Mouse (Mus musculus): ENCODE results near the gene Foxn2. TPM values are rescaled to one million over a fixed set of nuclear protein-coding genes. Genes with fewer than 3 reads are reported as not detected.
"Not testable (repeated sequence)": the region's sequence is repeated elsewhere in the genome, so short reads cannot be mapped to it uniquely, and the experiment has no call there.

Gene Foxn2
- polyA plus RNA-seq, 1 experiment from 2014 or later: 12.2 TPM

GRCm38 (mm10) chr17:88459916-88460901 lies 19.7 kb downstream of the Foxn2 start:
- 84% methylated on average over 7 of the region's 7 CpGs for WGBS
- H3K9me3 ChIP-seq (ENCODE audit: control insufficient read depth, low read length): no peaks in the 10 kb centered on the region
- ATAC-seq (ENCODE audit: low FRiP score, low TSS enrichment): no peak
- no peaks in the 10 kb centered on the region for H3K27me3 ChIP-seq (ENCODE audit: control insufficient read depth, insufficient read depth, low read length)
- H3K4me2 ChIP-seq (replicated peaks; ENCODE audit: low read depth, low read length): no peak overlapping the region
- H3K27ac ChIP-seq (ENCODE audit: low read depth, low read length): no peak overlapping the region
- no peak overlapping the region for H3K9ac ChIP-seq (ENCODE audit: low read depth, low read length)
- H3K4me1 ChIP-seq (ENCODE audit: control insufficient read depth, insufficient read depth, low read length): 0 out of 2 replicates have a peak, but pooled peaks cover 2% of the 10 kb centered on the region
- no peaks in the 10 kb centered on the region for H3K36me3 ChIP-seq (ENCODE audit: control insufficient read depth, insufficient read depth, low read length)
- H3K4me3 ChIP-seq (ENCODE audit: low read length): no peak overlapping the region

- H3K36me3 ChIP-seq (ENCODE audit: control insufficient read depth, insufficient read depth, low read length): no peaks in the 10 kb centered on the region; the same call in 1 of the 2 replicates
- WGBS: 70% methylated on average over 5 of the region's 5 CpGs
- H3K9ac ChIP-seq (ENCODE audit: low read depth, low read length): no peak overlapping the region
- H3K27me3 ChIP-seq (ENCODE audit: control insufficient read depth, insufficient read depth, low read length): no peaks in the 10 kb centered on the region
- H3K4me1 ChIP-seq (ENCODE audit: control insufficient read depth, insufficient read depth, low read length): 0 out of 2 replicates have a peak, but pooled peaks cover 2% of the 10 kb centered on the region
- H3K9me3 ChIP-seq (ENCODE audit: control insufficient read depth, low read length): no peaks in the 10 kb centered on the region
- H3K27ac ChIP-seq (ENCODE audit: low read depth, low read length): no peak overlapping the region
- H3K4me2 ChIP-seq (replicated peaks; ENCODE audit: low read depth, low read length): no peak overlapping the region
- H3K4me3 ChIP-seq (ENCODE audit: low read length): no peak overlapping the region
- no peak for ATAC-seq (ENCODE audit: low FRiP score, low TSS enrichment)
These were observed 22.1 kb downstream of the Foxn2 start for GRCm38 (mm10) chr17:88462658-88463057.

GRCm38 (mm10) chr17:88466591-88466990 lies 26.1 kb downstream of the Foxn2 start:
- Histone ChIP-seq H3K9ac (ENCODE audit: low read depth, low read length) (no peak overlapping the region), H3K27me3 (ENCODE audit: control insufficient read depth, insufficient read depth, low read length) (no peaks in the 10 kb centered on the region), H3K4me1 (ENCODE audit: control insufficient read depth, insufficient read depth, low read length) (0 out of 2 replicates have a peak, but pooled peaks cover 2% of the 10 kb centered on the region), H3K4me2 (replicated peaks; ENCODE audit: low read depth, low read length) (no peak overlapping the region), H3K36me3 (ENCODE audit: control insufficient read depth, insufficient read depth, low read length) (no peaks in the 10 kb centered on the region; the same call in 1 of the 2 replicates), H3K4me3 (ENCODE audit: low read length) (no peak overlapping the region), H3K9me3 (ENCODE audit: control insufficient read depth, low read length) (no peaks in the 10 kb centered on the region), H3K27ac (ENCODE audit: low read depth, low read length) (no peak overlapping the region)
- no peak for ATAC-seq (ENCODE audit: low FRiP score, low TSS enrichment)
- 81% methylated on average over 1 of the region's 1 CpGs for WGBS

GRCm38 (mm10) chr17:88467696-88468095 lies 27.2 kb downstream of the Foxn2 start:
- no peaks in the 10 kb centered on the region for H3K9me3 ChIP-seq (ENCODE audit: control insufficient read depth, low read length)
- H3K27me3 ChIP-seq (ENCODE audit: control insufficient read depth, insufficient read depth, low read length): no peaks in the 10 kb centered on the region
- ATAC-seq (ENCODE audit: low FRiP score, low TSS enrichment): no peak
- H3K36me3 ChIP-seq (ENCODE audit: control insufficient read depth, insufficient read depth, low read length): no peaks in the 10 kb centered on the region; the same call in 1 of the 2 replicates
- no peak overlapping the region for H3K4me3 ChIP-seq (ENCODE audit: low read length)
- H3K9ac ChIP-seq (ENCODE audit: low read depth, low read length): no peak overlapping the region
- 95% methylated on average over 6 of the region's 6 CpGs for WGBS
- H3K4me2 ChIP-seq (replicated peaks; ENCODE audit: low read depth, low read length): no peak overlapping the region
- 0 out of 2 replicates have a peak, but pooled peaks cover 2% of the 10 kb centered on the region for H3K4me1 ChIP-seq (ENCODE audit: control insufficient read depth, insufficient read depth, low read length)
- no peak overlapping the region for H3K27ac ChIP-seq (ENCODE audit: low read depth, low read length)

GRCm38 (mm10) chr17:88468655-88469398 lies 28.3 kb downstream of the Foxn2 start:
- not testable (repeated sequence) for H3K4me1 ChIP-seq (ENCODE audit: control insufficient read depth, insufficient read depth, low read length); H3K36me3 ChIP-seq (ENCODE audit: control insufficient read depth, insufficient read depth, low read length); H3K4me3 ChIP-seq (ENCODE audit: low read length); H3K27ac ChIP-seq (ENCODE audit: low read depth, low read length); H3K9me3 ChIP-seq (ENCODE audit: control insufficient read depth, low read length); H3K4me2 ChIP-seq (replicated peaks; ENCODE audit: low read depth, low read length); H3K27me3 ChIP-seq (ENCODE audit: control insufficient read depth, insufficient read depth, low read length); ATAC-seq (ENCODE audit: low FRiP score, low TSS enrichment); H3K9ac ChIP-seq (ENCODE audit: low read depth, low read length)
- WGBS: 97% methylated on average over 5 of the region's 5 CpGs

GRCm38 (mm10) chr17:88473766-88474165 lies 33.3 kb downstream of the Foxn2 start:
- Histone ChIP-seq H3K27ac (ENCODE audit: low read depth, low read length) (no peak overlapping the region), H3K4me3 (ENCODE audit: low read length) (no peak overlapping the region), H3K36me3 (ENCODE audit: control insufficient read depth, insufficient read depth, low read length) (no peaks in the 10 kb centered on the region), H3K4me2 (replicated peaks; ENCODE audit: low read depth, low read length) (no peak overlapping the region), H3K27me3 (ENCODE audit: control insufficient read depth, insufficient read depth, low read length) (no peaks in the 10 kb centered on the region), H3K9ac (ENCODE audit: low read depth, low read length) (no peak overlapping the region), H3K9me3 (ENCODE audit: control insufficient read depth, low read length) (no peaks in the 10 kb centered on the region), H3K4me1 (ENCODE audit: control insufficient read depth, insufficient read depth, low read length) (no peaks in the 10 kb centered on the region)
- ATAC-seq (ENCODE audit: low FRiP score, low TSS enrichment): no peak
- WGBS: 74% methylated on average over 2 of the region's 2 CpGs

- no peak for ATAC-seq (ENCODE audit: low FRiP score, low TSS enrichment)
- H3K27ac ChIP-seq (ENCODE audit: low read depth, low read length): no peak overlapping the region
- no peak overlapping the region for H3K9ac ChIP-seq (ENCODE audit: low read depth, low read length)
- WGBS: 92% methylated on average over 7 of the region's 7 CpGs
- H3K4me2 ChIP-seq (replicated peaks; ENCODE audit: low read depth, low read length): no peak overlapping the region
- no peaks in the 10 kb centered on the region for H3K9me3 ChIP-seq (ENCODE audit: control insufficient read depth, low read length)
- no peaks in the 10 kb centered on the region for H3K27me3 ChIP-seq (ENCODE audit: control insufficient read depth, insufficient read depth, low read length)
- H3K4me1 ChIP-seq (ENCODE audit: control insufficient read depth, insufficient read depth, low read length): no peaks in the 10 kb centered on the region
- no peak overlapping the region for H3K4me3 ChIP-seq (ENCODE audit: low read length)
- no peaks in the 10 kb centered on the region for H3K36me3 ChIP-seq (ENCODE audit: control insufficient read depth, insufficient read depth, low read length)
These were observed 36.7 kb downstream of the Foxn2 start for GRCm38 (mm10) chr17:88477165-88477564.

GRCm38 (mm10) chr17:88477699-88478098 lies 37.2 kb downstream of the Foxn2 start:
- no peaks in the 10 kb centered on the region for H3K9me3 ChIP-seq (ENCODE audit: control insufficient read depth, low read length)

GRCm38 (mm10) chr17:88479040-88479439 lies 38.5 kb downstream of the Foxn2 start:
- Histone ChIP-seq H3K9me3 (ENCODE audit: control insufficient read depth, low read length) (no peaks in the 10 kb centered on the region), H3K4me2 (replicated peaks; ENCODE audit: low read depth, low read length) (no peak overlapping the region), H3K4me3 (ENCODE audit: low read length) (no peak overlapping the region), H3K4me1 (ENCODE audit: control insufficient read depth, insufficient read depth, low read length) (no peaks in the 10 kb centered on the region), H3K27me3 (ENCODE audit: control insufficient read depth, insufficient read depth, low read length) (no peaks in the 10 kb centered on the region), H3K36me3 (ENCODE audit: control insufficient read depth, insufficient read depth, low read length) (no peaks in the 10 kb centered on the region), H3K9ac (ENCODE audit: low read depth, low read length) (no peak overlapping the region), H3K27ac (ENCODE audit: low read depth, low read length) (no peak overlapping the region)
- WGBS: 87% methylated on average over 13 of the region's 13 CpGs
- ATAC-seq (ENCODE audit: low FRiP score, low TSS enrichment): no peak

More at GRCm38 (mm10) chr17:88477699-88478098, 37.2 kb downstream of the Foxn2 start:
- H3K4me3 ChIP-seq (ENCODE audit: low read length): no peak overlapping the region
- no peak overlapping the region for H3K4me2 ChIP-seq (replicated peaks; ENCODE audit: low read depth, low read length)
- no peak overlapping the region for H3K9ac ChIP-seq (ENCODE audit: low read depth, low read length)
- H3K4me1 ChIP-seq (ENCODE audit: control insufficient read depth, insufficient read depth, low read length): no peaks in the 10 kb centered on the region
- H3K27me3 ChIP-seq (ENCODE audit: control insufficient read depth, insufficient read depth, low read length): no peaks in the 10 kb centered on the region
- H3K27ac ChIP-seq (ENCODE audit: low read depth, low read length): no peak overlapping the region
- ATAC-seq (ENCODE audit: low FRiP score, low TSS enrichment): no peak
- no peaks in the 10 kb centered on the region for H3K36me3 ChIP-seq (ENCODE audit: control insufficient read depth, insufficient read depth, low read length)

Data from kidney, embryonic 14.5 days (tissue).